Mouse (Mus musculus): Measurements from ENCODE around the gene Gm20518.

GRCm38 (mm10) chr16:17922163-17922538, 30.7 kb upstream of the Gm20518 start:
- TF ChIP-seq CTCF (IDR thresholded peaks at IDR 0.05; ENCODE audit: extremely low read depth, insufficient read length, insufficient replicate concordance, low read depth, low read length) (no peak), POLR2A (IDR thresholded peaks at IDR 0.05; ENCODE audit: low read depth, low read length) (no peak)
